Mouse (Mus musculus) stomach, embryonic 14.5 days (tissue): Measurements from ENCODE around the gene Tuba8. TPM values are rescaled to one million over a fixed set of nuclear protein-coding genes. Genes with fewer than 3 reads are reported as not detected.

Source experiments
- ATAC-seq: fragments of 200-750 bp; cut with Nextera tagmentation; 2 replicates; pipeline ENCODE4 v1.8.0; 2017; ENCODE audit warnings: low read depth, moderate TSS enrichment; ENCODE audit not compliant: insufficient number of reproducible peaks, insufficient read depth, low FRiP score
- H3K27ac ChIP-seq: fragments of 300-500 bp; sonication (generic); 2 replicates; pipeline ENCODE4 v1.5.1; 2014; ENCODE audit warnings: mild to moderate bottlenecking, low read length, moderate library complexity, mixed read lengths
- H3K27me3 ChIP-seq: fragments of 300-500 bp; sonication (generic); 2 replicates; pipeline ENCODE4 v1.6.1; 2014; ENCODE audit warnings: low read length, control low read depth, mixed read lengths; ENCODE audit not compliant: control insufficient read depth, insufficient read depth
- H3K36me3 ChIP-seq: fragments of 300-500 bp; sonication (generic); 2 replicates; pipeline ENCODE4 v1.6.1; 2014; ENCODE audit warnings: mild to moderate bottlenecking, control low read depth, low read length, moderate library complexity, mixed read lengths; ENCODE audit not compliant: control insufficient read depth, insufficient read depth
- H3K4me1 ChIP-seq: fragments of 300-500 bp; sonication (generic); 2 replicates; pipeline ENCODE4 v1.6.1; 2014; ENCODE audit warnings: low read length, control low read depth, mixed read lengths; ENCODE audit not compliant: control insufficient read depth, insufficient read depth
- H3K4me2 ChIP-seq: fragments of 300-500 bp; sonication (generic); replicated peaks from 2 replicates; pipeline ENCODE4 v1.6.1; 2014; ENCODE audit warnings: low read depth, low read length, control low read depth
- H3K4me3 ChIP-seq: fragments of 300-500 bp; sonication (generic); 2 replicates; pipeline ENCODE4 v1.5.1; 2014; ENCODE audit warnings: low read depth, low read length, control low read depth
- H3K9ac ChIP-seq: fragments of 300-500 bp; sonication (generic); replicated peaks from 2 replicates; pipeline ENCODE4 v1.6.1; 2014; ENCODE audit warnings: low read depth, mild to moderate bottlenecking, control low read depth, low read length, moderate library complexity, mixed read lengths
- H3K9me3 ChIP-seq: fragments of 300-500 bp; sonication (generic); 2 replicates; pipeline ENCODE4 v1.6.1; 2016; ENCODE audit warnings: low read depth, low read length, control low read depth; ENCODE audit not compliant: control insufficient read depth
- WGBS: fragments of 180-500 bp; shearing (Covaris S2); extraction: QIAGEN DNeasy Blood & Tissue Kit; methylation state at CpG from one replicate; pipeline ENCODE4 v1.1.7; 2014; 5-methylcytosine and 5-hydroxymethylcytosine counted together
- polyA plus RNA-seq: library from polyadenylated mRNA; unstranded; fragments of >200 nt; fragmentation: Nextera tagmentation; extraction: Ambion mirVana; gene quantifications from 2 replicates; pipeline ENCODE4 v1.2.1, GENCODE M21; 2014

Tuba8 gene
- polyA plus RNA-seq, 1 experiment from 2014 or later = 0.10 TPM

DNA sequence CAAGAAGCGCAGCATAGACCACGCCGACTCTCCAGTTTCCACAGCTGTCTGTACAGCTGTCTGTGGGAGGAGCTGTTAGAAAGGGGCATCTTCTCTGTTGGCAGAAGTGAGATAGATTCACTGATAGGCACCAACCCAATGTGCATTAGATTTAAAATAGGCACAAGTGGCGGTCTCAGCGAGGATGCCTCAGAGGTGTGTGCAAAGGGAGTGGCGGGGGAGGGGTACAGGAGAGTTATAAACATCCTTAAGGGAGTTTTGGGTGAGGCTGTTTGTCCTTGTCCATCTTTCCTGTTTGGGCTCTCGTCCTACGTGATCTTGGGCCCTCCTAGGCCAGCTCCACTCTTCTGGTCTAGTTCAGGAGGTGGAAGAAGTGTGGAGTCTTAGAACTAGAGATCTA, 17.9 kb downstream of the Tuba8 start:
- no peaks in the 10 kb centered on the region for H3K36me3 ChIP-seq
- WGBS = 60% methylated on average over 8 of the region's 8 CpGs
- no peak overlapping the region for H3K9ac ChIP-seq
- H3K4me2 ChIP-seq = no peak overlapping the region
- H3K27ac ChIP-seq = no peak overlapping the region
- no peaks in the 10 kb centered on the region for H3K9me3 ChIP-seq
- H3K27me3 ChIP-seq = no peaks in the 10 kb centered on the region
- no peak for ATAC-seq
- no peak overlapping the region for H3K4me3 ChIP-seq
- no peaks in the 10 kb centered on the region for H3K4me1 ChIP-seq

- Histone ChIP-seq H3K27ac (no peak overlapping the region), H3K4me3 (no peak overlapping the region), H3K9me3 (no peaks in the 10 kb centered on the region), H3K27me3 (no peaks in the 10 kb centered on the region), H3K4me2 (no peak overlapping the region), H3K4me1 (no peaks in the 10 kb centered on the region), H3K9ac (no peak overlapping the region), H3K36me3 (no peaks in the 10 kb centered on the region)
- no peak for ATAC-seq
- 47% methylated on average over 1 of the region's 1 CpGs for whole genome bisulfite sequencing
Measured at GRCm38 (mm10) chr6:121232652-121233051, 22.2 kb downstream of the Tuba8 start.

GRCm38 (mm10) chr6:121236386-121236785, 25.9 kb downstream of the Tuba8 start:
- Histone ChIP-seq H3K4me3 (no peak overlapping the region), H3K36me3 (no peaks in the 10 kb centered on the region), H3K27ac (no peak overlapping the region), H3K4me2 (no peak overlapping the region), H3K27me3 (no peaks in the 10 kb centered on the region), H3K9me3 (no peaks in the 10 kb centered on the region), H3K4me1 (no peaks in the 10 kb centered on the region), H3K9ac (no peak overlapping the region)
- WGBS = 87% methylated on average over 2 of the region's 2 CpGs
- ATAC-seq = no peak

DNA sequence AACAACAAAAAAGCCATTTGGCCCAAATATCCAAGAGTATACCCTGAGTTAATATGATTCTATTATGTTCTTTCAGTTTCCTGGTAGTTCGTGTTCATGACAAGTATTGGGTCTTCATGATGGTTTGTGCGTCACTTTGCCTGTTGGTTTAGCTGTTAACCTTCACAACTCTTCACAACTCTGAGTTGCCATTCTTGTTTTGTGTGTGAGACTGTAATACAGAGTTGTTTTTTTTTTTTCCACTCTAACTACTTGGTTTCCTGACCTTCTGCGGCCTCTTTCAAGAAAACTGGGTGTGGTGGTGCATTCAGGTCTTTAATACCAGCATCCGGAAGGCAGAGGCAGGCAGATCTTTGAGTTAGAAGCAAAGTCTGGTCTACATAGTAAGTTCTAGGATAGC, 27.7 kb downstream of the Tuba8 start:
- Histone ChIP-seq H3K27ac (no peak overlapping the region), H3K27me3 (no peaks in the 10 kb centered on the region), H3K36me3 (no peaks in the 10 kb centered on the region), H3K9ac (no peak overlapping the region), H3K4me2 (no peak overlapping the region), H3K4me3 (no peak overlapping the region), H3K4me1 (no peaks in the 10 kb centered on the region), H3K9me3 (no peaks in the 10 kb centered on the region)
- no peak for ATAC-seq
- 91% methylated on average over 4 of the region's 4 CpGs for WGBS

GRCm38 (mm10) chr6:121241780-121242179, 31.3 kb downstream of the Tuba8 start:
- Histone ChIP-seq H3K4me2 (no peak overlapping the region), H3K9ac (no peak overlapping the region), H3K4me3 (no peak overlapping the region), H3K4me1 (no peaks in the 10 kb centered on the region), H3K36me3 (no peaks in the 10 kb centered on the region), H3K27me3 (no peaks in the 10 kb centered on the region), H3K27ac (no peak overlapping the region), H3K9me3 (no peaks in the 10 kb centered on the region)
- ATAC-seq = no peak
- WGBS = 85% methylated on average over 2 of the region's 2 CpGs

DNA sequence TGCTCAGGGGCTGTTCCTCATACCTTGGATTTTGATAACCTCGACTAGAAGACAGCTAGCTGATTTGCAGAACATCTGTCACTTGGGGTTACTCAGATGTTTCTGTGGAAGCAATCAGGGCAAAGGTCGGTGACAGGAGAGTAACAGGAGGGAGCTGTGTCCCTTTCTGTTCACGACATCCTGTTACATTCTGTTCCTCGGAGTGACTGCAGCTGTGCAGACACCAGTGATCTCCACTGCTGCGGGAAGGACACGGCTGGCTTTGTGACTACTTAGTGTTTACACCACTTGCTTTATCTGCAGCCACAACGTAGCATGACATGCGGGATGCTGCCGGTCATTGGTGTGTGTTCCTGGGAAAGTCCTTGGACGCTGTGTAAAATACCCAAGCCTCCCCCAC, 32.7 kb downstream of the Tuba8 start:
- 27% methylated on average over 10 of the region's 10 CpGs for WGBS
- H3K9ac ChIP-seq = no peak overlapping the region; the same call in 1 of the 2 replicates
- no peak overlapping the region for H3K4me3 ChIP-seq
- no peaks in the 10 kb centered on the region for H3K4me1 ChIP-seq
- H3K27ac ChIP-seq = no peak overlapping the region
- ATAC-seq = no peak
- no peaks in the 10 kb centered on the region for H3K27me3 ChIP-seq
- H3K36me3 ChIP-seq = no peaks in the 10 kb centered on the region
- no peak overlapping the region for H3K4me2 ChIP-seq
- H3K9me3 ChIP-seq = no peaks in the 10 kb centered on the region

DNA sequence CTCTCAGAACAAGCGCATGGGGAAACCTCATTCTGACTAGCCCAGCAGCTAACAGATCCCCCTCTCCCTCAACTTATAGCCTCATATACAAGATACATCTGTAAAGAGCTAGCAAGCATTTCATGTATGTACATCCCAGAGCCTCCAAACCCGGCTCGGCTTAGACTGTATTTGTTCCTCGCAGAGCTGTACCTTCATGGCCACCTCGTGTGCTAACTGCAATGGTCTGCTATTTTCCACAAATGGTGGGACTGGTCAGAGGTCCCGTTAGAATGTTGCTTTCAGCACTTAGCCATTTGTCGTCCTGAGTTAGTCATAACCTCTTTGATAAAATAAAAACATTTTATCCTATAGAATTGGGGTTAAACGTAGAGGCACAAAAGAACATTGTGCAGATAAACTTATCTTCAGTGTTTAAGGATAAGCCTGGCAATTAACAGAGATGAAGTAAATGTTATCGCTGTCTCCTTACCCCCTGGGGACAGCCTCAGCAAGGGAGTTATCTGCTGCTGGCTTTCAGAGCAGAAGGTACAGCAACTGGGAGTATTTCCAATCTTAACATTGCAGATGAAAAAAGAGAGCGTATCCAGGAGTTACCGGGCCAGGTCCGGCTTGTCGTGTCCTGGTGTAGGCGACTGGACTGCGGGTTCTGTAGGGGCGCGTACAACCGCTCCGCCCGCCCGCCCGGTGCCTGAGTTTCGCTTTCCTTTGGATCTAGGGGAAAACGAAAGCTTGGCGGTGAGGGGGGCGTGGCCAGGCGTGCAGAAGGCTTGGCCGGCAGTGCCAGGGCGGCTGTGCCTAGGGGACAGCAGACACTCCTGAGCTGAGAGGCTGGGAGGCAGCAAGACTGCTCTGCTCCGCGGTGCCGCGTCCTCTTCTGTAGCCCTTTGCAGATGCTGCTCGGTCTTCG, 34.9 kb downstream of the Tuba8 start, which contains the start of gene Usp18:
TSS of gene Usp18 (plus strand) at position 780 of the 910 bp plus-strand sequence.
- peak; percentile 93 for ATAC-seq
- H3K4me2 ChIP-seq = peak within 1 kb of the TSS; percentile 66
- H3K27ac ChIP-seq = no peak within 1 kb of the TSS
- H3K9ac ChIP-seq = peak within 1 kb of the TSS; percentile 21; the same call in 1 of the 2 replicates
- no peaks in the 10 kb centered on the region for H3K27me3 ChIP-seq
- H3K36me3 ChIP-seq = no peaks in the 10 kb centered on the region
- WGBS = 6% methylated on average over 35 of the region's 35 CpGs
- no peaks in the 10 kb centered on the region for H3K9me3 ChIP-seq
- H3K4me1 ChIP-seq = no peaks in the 10 kb centered on the region
- H3K4me3 ChIP-seq = peak within 1 kb of the TSS; percentile 60

DNA sequence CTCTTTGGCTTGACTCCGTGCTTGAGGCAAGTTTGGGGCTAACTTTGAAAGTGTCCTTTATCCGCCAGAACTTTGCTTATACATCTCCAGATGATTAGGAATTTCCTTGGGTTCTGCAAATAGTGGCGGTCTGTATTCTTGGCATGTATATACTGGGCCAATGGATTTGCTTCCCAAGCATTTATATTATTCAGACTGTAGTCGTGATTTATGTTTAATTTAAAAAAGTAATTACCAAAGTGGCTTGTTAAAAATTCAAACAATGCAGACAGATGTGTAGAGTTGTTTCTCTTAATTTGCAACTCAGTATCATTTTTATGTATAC, 35.5 kb downstream of the Tuba8 start:
- Histone ChIP-seq H3K9ac (peak overlapping the region; percentile 21; the same call in 1 of the 2 replicates), H3K4me1 (no peaks in the 10 kb centered on the region), H3K27ac (no peak overlapping the region), H3K4me2 (peak overlapping the region; percentile 66), H3K9me3 (no peaks in the 10 kb centered on the region), H3K4me3 (peak overlapping the region; percentile 60), H3K27me3 (no peaks in the 10 kb centered on the region), H3K36me3 (no peaks in the 10 kb centered on the region)
- 7% methylated on average over 4 of the region's 4 CpGs for WGBS
- ATAC-seq = peak; percentile 50
